Mouse (Mus musculus): ENCODE data around the gene Pias1. TPM values are rescaled to one million over a fixed set of nuclear protein-coding genes. Genes with fewer than 3 reads are reported as not detected.

Pias1 gene
- total RNA-seq, 2 experiments from 2014 or later: 20.3 to 75.9 TPM

Other genes starting within 250 kb of the Pias1 start
- gene Fem1b, start 176.0 kb downstream of the Pias1 start, total RNA-seq (2015): 28.2 and 31.4 TPM in 2 replicates
- gene Fem1b, start 176.0 kb downstream of the Pias1 start, total RNA-seq (2017): 46.9 and 54.6 TPM in 2 replicates
- 53.0 and 53.5 TPM in 2 replicates for gene Cln6, start 149.1 kb downstream of the Pias1 start, total RNA-seq (2015)
- gene Cln6, start 149.1 kb downstream of the Pias1 start, total RNA-seq (2017): 22.3 and 25.5 TPM in 2 replicates
- gene Calml4, start 129.8 kb downstream of the Pias1 start, total RNA-seq (2015): 1.4 and 2.1 TPM in 2 replicates
- 1.6 and 2.8 TPM in 2 replicates for gene Calml4, start 129.8 kb downstream of the Pias1 start, total RNA-seq (2017)
- gene Skor1, start 161.0 kb upstream of the Pias1 start, total RNA-seq (2015): 0.07 TPM in 1 of 2 replicates, not detected in the other
- not detected in 2 replicates for gene Skor1, start 161.0 kb upstream of the Pias1 start, total RNA-seq (2017)

All from megakaryocyte progenitor cell, adult 5-6 weeks (primary cell).